Mouse (Mus musculus) liver, embryonic 15.5 days (tissue): Measurements from ENCODE around the gene Cyp1b1. TPM values are rescaled to one million over a fixed set of nuclear protein-coding genes. Genes with fewer than 3 reads are reported as not detected.

Experiments
- ATAC-seq: fragments of 200-750 bp; cut with Nextera tagmentation; 2 replicates; pipeline ENCODE4 v1.8.0; 2017; ENCODE audit warnings: moderate number of reproducible peaks, mild to moderate bottlenecking, moderate library complexity; ENCODE audit not compliant: insufficient read depth
- H3K27ac ChIP-seq: fragments of 300-500 bp; sonication (generic); replicated peaks from 2 replicates; pipeline ENCODE4 v1.5.1; 2015; ENCODE audit warnings: mild to moderate bottlenecking, inconsistent platforms
- H3K27me3 ChIP-seq: fragments of 300-500 bp; sonication (generic); 2 replicates; pipeline ENCODE4 v1.6.1; 2015; ENCODE audit warnings: mild to moderate bottlenecking, inconsistent platforms
- H3K36me3 ChIP-seq: fragments of 300-500 bp; sonication (generic); replicated peaks from 2 replicates; pipeline ENCODE4 v1.6.1; 2015; ENCODE audit warnings: moderate library complexity, mild to moderate bottlenecking, inconsistent platforms
- H3K4me1 ChIP-seq: fragments of 300-500 bp; sonication (generic); replicated peaks from 2 replicates; pipeline ENCODE4 v1.6.1; 2015; ENCODE audit warnings: inconsistent platforms
- H3K4me2 ChIP-seq: fragments of 300-500 bp; sonication (generic); 2 replicates; pipeline ENCODE4 v1.6.1; 2015; ENCODE audit warnings: moderate library complexity, mild to moderate bottlenecking, inconsistent platforms
- H3K4me3 ChIP-seq: fragments of 300-500 bp; sonication (generic); replicated peaks from 2 replicates; pipeline ENCODE4 v1.5.1; 2015; ENCODE audit warnings: mild to moderate bottlenecking, inconsistent platforms
- H3K9ac ChIP-seq: fragments of 300-500 bp; sonication (generic); 2 replicates; pipeline ENCODE4 v1.6.1; 2015; ENCODE audit warnings: moderate library complexity, mild to moderate bottlenecking, inconsistent platforms
- H3K9me3 ChIP-seq: fragments of 300-500 bp; sonication (generic); replicated peaks from 2 replicates; pipeline ENCODE4 v1.6.1; 2016; ENCODE audit warnings: inconsistent platforms
- WGBS: fragments of 180-500 bp; shearing (Covaris S2); methylation state at CpG from one replicate; pipeline ENCODE4 v1.1.7; 2015; ENCODE audit warnings: mixed read lengths; ENCODE audit not compliant: insufficient replicate concordance; 5-methylcytosine and 5-hydroxymethylcytosine counted together
- polyA plus RNA-seq: library from polyadenylated mRNA; unstranded; fragments of >200 nt; fragmentation: Nextera tagmentation; extraction: Ambion mirVana; gene quantifications from 2 replicates; pipeline ENCODE4 v1.2.1, GENCODE M21; 2015

Cyp1b1 gene
- polyA plus RNA-seq, 1 experiment from 2014 or later, result 0.37 TPM

DNA sequence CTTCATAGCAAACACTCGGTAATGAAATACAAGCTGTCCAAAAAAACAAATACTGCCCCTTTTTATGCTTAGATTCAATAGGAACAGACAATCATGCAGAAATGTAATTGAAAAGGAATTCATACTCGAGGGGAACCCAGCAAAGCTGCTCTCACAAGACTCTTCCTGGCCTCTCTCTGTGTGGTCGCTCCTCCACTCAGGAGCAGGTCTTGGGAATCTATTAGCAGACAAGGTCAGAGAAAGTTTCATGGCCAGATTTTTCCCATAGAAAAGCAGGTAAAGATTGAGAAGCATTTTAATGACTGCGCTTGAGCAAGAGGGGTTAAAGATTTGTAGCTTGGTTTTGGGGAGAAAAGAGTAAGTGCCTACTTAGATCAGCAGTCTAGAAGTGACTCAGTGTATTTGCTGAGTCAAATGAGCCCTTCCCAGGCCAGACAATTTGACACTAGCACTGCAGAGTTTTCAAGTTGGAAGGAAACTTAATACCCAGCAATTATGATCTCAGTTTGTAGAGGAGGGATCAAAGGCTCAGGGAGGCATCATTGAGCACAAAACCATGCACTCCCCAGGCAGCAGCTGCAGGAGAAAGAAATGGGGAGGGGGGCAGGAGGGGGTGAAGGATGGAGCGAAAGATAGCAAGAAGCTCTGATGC lies 24.1 kb upstream of the Cyp1b1 start:
- WGBS, result 50% methylated on average over 5 of the region's 5 CpGs
- Histone ChIP-seq H3K4me1 (no peaks in the 10 kb centered on the region), H3K4me2 (no peak overlapping the region), H3K9ac (no peak overlapping the region), H3K9me3 (no peaks in the 10 kb centered on the region), H3K36me3 (no peaks in the 10 kb centered on the region), H3K27me3 (no peaks in the 10 kb centered on the region), H3K27ac (no peak overlapping the region), H3K4me3 (no peak overlapping the region)
- no peak for ATAC-seq

DNA sequence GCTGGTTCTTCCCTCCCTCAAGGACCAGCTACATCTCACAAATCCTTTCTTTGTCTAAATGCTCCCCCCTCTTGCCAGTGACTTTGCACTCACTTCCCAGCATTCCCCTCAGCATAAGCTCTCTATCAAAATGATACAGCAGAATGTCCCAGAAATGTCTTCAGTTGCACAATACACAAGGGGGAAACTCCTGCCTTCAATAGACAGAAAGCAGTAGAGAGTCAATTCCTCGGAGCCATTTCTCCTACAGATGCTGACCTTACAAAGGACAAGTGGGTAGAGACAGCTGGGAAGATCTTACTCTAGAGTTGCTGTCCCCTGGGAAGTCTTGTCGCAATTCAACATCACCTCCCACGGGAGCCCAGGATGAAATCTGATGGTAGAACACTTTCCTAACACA lies 22.7 kb upstream of the Cyp1b1 start:
- Histone ChIP-seq H3K27me3 (no peaks in the 10 kb centered on the region), H3K27ac (no peak overlapping the region), H3K36me3 (no peaks in the 10 kb centered on the region), H3K4me2 (no peak overlapping the region), H3K9me3 (no peaks in the 10 kb centered on the region), H3K4me3 (no peak overlapping the region), H3K9ac (no peak overlapping the region), H3K4me1 (no peaks in the 10 kb centered on the region)
- ATAC-seq, result no peak
- WGBS, result 70% methylated on average over 3 of the region's 3 CpGs

DNA sequence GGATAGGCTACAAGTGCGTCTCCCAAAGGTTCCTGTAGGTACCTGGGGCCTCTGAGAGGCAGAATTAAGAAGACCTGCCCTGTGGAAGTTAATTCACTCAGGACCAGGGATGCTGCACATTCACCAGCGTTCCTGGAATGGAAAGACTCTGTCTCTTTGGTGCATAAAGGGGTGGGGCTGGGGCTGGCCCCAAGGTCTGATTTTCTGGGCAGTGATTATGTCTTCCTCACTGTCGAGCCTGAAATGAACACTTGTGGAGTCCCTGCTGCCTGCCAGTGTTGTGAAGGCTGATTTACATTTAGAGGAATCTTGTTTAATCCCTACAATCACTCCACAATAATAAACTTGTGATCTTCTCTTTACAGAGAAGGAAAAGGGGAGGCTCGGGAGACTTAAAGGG lies 18.2 kb upstream of the Cyp1b1 start:
- no peaks in the 10 kb centered on the region for H3K4me1 ChIP-seq
- no peak overlapping the region for H3K9ac ChIP-seq
- H3K27ac ChIP-seq, result no peak overlapping the region
- H3K9me3 ChIP-seq, result no peaks in the 10 kb centered on the region
- peaks cover 14% of the 10 kb centered on the region; the same call in 1 of the 2 replicates for H3K27me3 ChIP-seq
- H3K4me3 ChIP-seq, result no peak overlapping the region
- no peak for ATAC-seq
- WGBS, result 47% methylated on average over 4 of the region's 4 CpGs
- H3K36me3 ChIP-seq, result no peaks in the 10 kb centered on the region
- no peak overlapping the region for H3K4me2 ChIP-seq

DNA sequence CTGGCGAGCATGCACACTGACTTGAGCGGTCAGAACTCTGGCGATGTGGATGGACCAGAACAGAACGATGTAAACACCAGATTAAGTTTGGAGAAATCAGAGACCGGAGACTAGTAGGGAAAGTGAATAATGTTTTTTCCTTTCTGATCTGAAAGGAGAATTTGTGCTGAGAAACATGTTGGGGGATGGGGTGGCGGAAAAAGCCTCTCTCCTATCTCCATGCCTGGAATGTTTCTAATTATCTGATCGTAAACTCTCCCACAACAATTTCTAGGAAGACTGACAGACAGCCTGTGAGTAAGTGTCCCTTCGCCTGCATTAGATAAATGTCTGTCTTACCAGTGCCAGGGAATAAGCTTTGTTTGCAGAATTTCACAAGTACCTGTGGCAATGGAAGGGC lies 16.1 kb upstream of the Cyp1b1 start:
- no peak for ATAC-seq
- no peak overlapping the region for H3K27ac ChIP-seq
- peaks cover 16% of the 10 kb centered on the region; the same call in 1 of the 2 replicates for H3K27me3 ChIP-seq
- H3K4me1 ChIP-seq, result no peaks in the 10 kb centered on the region
- H3K9me3 ChIP-seq, result no peaks in the 10 kb centered on the region
- no peak overlapping the region for H3K4me3 ChIP-seq
- H3K4me2 ChIP-seq, result no peak overlapping the region
- H3K36me3 ChIP-seq, result no peaks in the 10 kb centered on the region
- WGBS, result 50% methylated on average over 8 of the region's 8 CpGs
- H3K9ac ChIP-seq, result no peak overlapping the region

DNA sequence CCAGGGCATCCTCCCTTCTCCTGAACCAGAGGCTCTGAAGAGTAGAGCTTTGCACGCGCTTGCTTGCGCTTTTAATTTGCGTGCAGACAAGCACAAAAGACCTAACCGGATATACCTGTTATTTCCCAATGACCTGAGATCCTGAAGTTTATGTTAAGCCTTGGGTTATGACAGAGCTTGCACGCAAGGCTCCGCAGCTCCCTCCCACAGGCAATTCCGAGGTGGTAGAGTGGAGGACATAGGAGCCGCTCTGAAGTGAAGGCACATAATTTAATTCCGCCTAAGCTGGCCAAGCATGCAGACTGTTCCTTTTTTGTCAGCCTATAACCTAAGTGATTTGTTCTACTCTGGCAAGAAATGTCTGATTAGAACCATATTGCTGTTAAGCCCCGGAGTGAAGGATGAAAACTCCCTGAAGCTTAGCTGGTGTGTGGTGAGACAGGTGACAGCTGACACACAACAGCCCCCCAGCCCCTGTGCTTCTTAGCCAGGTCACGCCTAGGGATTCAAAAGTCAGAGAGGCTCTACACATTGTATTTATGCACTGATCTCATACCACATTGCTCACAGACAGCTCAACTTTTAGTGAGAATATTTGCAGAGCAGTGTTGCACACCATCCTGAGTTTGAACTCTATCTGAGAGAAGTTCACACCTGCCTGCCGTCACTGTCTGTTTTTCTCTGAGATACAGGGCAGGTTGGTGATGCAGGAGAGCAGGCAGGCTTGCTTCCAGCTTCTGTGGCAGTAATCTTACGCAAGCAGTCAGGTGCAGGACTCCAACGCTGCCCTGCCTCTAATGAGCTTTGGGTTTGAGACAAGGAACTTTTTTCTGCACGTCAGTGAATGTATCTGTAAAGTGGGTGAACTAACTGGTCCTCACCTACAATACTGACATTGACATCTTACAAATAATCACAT lies 14.0 kb upstream of the Cyp1b1 start:
- Histone ChIP-seq H3K27me3 (peaks cover 16% of the 10 kb centered on the region), H3K36me3 (no peaks in the 10 kb centered on the region), H3K9ac (no peak overlapping the region), H3K4me3 (no peak overlapping the region), H3K4me2 (no peak overlapping the region), H3K9me3 (no peaks in the 10 kb centered on the region), H3K27ac (no peak overlapping the region), H3K4me1 (no peaks in the 10 kb centered on the region)
- no peak for ATAC-seq
- WGBS, result 38% methylated on average over 16 of the region's 16 CpGs

DNA sequence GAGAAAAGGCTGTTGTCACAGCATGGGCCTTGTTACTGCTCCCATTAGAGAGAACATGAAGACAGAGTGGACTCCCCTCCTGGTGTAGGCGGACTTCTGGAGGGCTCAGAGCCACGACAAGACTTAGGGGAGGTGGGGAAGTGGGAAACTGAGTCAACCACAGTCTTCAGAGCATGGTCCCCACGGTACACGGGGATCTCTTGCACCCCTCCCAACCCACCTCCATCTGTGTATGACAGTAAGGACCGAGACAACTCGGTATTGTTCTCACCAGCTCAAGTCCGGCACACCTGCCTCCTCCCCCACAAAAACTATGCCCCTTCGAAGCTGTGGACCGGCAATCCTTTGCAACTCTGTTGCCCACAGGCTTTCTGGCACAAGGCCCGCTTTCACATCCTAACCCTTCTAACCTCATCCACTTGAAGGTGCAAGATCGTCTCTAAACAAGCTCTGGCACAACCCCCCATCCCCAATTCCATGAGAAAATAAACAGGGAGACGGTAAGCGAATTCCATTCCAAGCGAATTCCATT lies 13.3 kb upstream of the Cyp1b1 start:
- WGBS, result 28% methylated on average over 14 of the region's 14 CpGs
- no peaks in the 10 kb centered on the region for H3K36me3 ChIP-seq
- ATAC-seq, result no peak
- H3K4me1 ChIP-seq, result no peaks in the 10 kb centered on the region
- H3K9me3 ChIP-seq, result no peaks in the 10 kb centered on the region
- peaks cover 16% of the 10 kb centered on the region for H3K27me3 ChIP-seq
- H3K4me3 ChIP-seq, result no peak overlapping the region
- no peak overlapping the region for H3K4me2 ChIP-seq
- no peak overlapping the region for H3K9ac ChIP-seq
- no peak overlapping the region for H3K27ac ChIP-seq

DNA sequence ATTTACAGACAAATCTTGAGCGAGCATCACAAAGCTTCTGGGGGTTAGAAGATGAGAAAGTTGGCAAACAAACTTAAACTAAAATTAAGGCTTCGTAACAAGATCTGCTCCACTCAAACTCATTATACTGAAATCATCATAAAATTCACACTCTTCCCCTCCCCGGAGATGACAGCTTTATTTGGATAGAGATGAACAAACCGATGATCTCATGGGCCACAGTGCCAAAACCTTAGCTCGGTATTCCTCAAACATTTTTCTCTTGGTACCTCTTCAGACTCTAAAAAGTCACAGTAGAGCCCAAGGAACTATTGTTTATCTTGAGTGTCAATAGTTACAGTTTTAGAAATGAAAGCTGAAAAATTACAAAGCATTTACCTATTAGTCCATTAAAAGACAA lies 11.8 kb upstream of the Cyp1b1 start:
- no peak overlapping the region for H3K27ac ChIP-seq
- peaks cover 16% of the 10 kb centered on the region for H3K27me3 ChIP-seq
- no peaks in the 10 kb centered on the region for H3K9me3 ChIP-seq
- H3K9ac ChIP-seq, result no peak overlapping the region
- H3K4me2 ChIP-seq, result no peak overlapping the region
- H3K4me1 ChIP-seq, result no peaks in the 10 kb centered on the region
- H3K4me3 ChIP-seq, result no peak overlapping the region
- WGBS, result 62% methylated on average over 5 of the region's 5 CpGs
- H3K36me3 ChIP-seq, result no peaks in the 10 kb centered on the region
- ATAC-seq, result no peak

DNA sequence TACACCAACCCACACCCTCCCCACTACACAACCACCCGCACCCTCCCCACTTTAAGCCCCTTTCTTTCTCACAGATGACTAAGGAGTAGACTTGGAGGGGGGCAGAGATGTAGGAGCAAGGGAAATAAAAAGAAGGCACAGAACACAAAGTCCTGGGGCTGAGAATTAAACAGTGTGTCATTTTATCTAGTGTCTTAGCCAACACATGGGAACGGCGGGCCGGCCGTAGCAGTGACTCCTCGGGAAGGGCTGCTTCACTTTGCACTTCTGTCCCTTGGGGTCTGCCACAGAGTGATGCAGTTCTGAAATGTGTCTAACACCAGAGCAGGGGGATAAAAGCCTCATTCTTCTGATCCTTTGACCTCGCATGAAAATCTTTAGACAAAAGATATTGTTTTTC lies 5.8 kb upstream of the Cyp1b1 start:
- ATAC-seq, result no peak
- H3K9ac ChIP-seq, result no peak overlapping the region
- no peak overlapping the region for H3K27ac ChIP-seq
- H3K36me3 ChIP-seq, result no peaks in the 10 kb centered on the region
- H3K4me3 ChIP-seq, result no peak overlapping the region
- 63% methylated on average over 7 of the region's 7 CpGs for WGBS
- H3K4me2 ChIP-seq, result no peak overlapping the region
- H3K27me3 ChIP-seq, result peaks cover 32% of the 10 kb centered on the region
- 0 out of 2 replicates have a peak, but pooled peaks cover 3% of the 10 kb centered on the region for H3K4me1 ChIP-seq
- no peaks in the 10 kb centered on the region for H3K9me3 ChIP-seq

DNA sequence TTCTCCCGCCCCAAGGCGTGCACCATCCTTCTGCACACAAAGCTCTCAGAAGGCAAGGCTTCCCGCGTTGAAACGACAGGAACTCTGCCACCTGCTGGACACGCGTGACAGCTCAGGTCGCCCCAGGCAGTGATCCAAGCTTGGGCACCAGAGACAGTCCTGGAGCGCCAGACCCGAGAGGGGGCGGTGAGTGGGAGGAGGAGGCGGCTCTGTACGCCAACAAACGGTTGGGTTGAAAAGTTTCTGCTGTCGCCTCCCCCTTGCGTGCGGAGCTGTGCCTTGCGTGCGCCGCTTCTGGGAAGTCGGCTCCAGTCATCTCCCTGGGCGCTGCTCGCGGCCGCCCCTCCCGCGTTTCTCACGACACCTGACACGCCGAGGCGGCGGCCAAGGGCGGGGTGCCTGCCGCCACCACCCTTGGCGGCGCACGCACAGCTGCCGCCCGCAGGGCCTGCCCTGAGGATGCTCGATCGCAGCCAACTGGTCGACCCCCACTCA lies 835 bp upstream of the Cyp1b1 start:
- no peak overlapping the region for H3K9ac ChIP-seq
- ATAC-seq, result 0 out of 2 replicates have a peak, but pooled peaks have one; percentile 34

DNA sequence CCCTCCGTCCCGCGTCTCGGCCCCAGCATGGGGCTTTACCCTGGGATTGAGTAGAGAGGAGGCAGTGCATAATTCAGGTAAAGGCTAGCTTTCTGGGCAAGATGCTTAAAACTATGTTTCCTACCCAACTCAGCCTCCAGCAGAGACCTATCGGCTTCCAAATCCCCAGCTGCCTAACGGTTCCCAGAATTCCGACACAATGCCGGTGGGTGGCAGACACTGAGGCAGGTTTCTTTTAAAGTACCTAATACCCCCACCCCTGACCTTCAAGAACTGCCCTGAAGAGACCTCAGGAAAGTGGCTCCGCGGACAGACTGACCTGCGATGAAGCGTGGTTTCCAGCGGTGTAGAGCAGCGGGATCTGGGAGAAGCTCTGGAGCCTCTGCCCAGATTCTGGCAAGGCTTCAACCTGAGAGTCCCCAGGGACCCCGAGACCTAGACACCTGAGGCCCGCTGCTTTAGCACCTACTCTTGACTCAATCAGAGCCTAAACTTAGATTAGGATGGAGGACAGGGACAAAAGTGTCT lies 429 bp downstream of the Cyp1b1 start:
- Histone ChIP-seq H3K4me1 (peaks cover 25% of the 10 kb centered on the region), H3K27me3 (peaks cover 91% of the 10 kb centered on the region), H3K4me2 (peak overlapping the region; percentile 62), H3K27ac (no peak overlapping the region), H3K4me3 (peak overlapping the region; percentile 22), H3K9ac (no peak overlapping the region), H3K9me3 (no peaks in the 10 kb centered on the region), H3K36me3 (no peaks in the 10 kb centered on the region)
- whole genome bisulfite sequencing, result 3% methylated on average over 16 of the region's 16 CpGs
- no peak for ATAC-seq

More for the DNA sequence above, 835 bp upstream of the Cyp1b1 start:
- H3K27ac ChIP-seq, result no peak overlapping the region
- peak overlapping the region; percentile 36 for H3K4me3 ChIP-seq
- H3K4me1 ChIP-seq, result peaks cover 25% of the 10 kb centered on the region
- WGBS, result under 1% methylated on average over 42 of the region's 42 CpGs
- no peaks in the 10 kb centered on the region for H3K36me3 ChIP-seq
- peak overlapping the region; percentile 62 for H3K4me2 ChIP-seq
- peaks cover 79% of the 10 kb centered on the region for H3K27me3 ChIP-seq
- H3K9me3 ChIP-seq, result no peaks in the 10 kb centered on the region
